Mouse (Mus musculus): ENCODE measurements at regions not wholly inside any gene's neighbourhood (a gene's known extent, or its start where the extent isn't known, plus 50 kb on each side); places are given as distances from the start of the nearest gene placed in this dataset.

DNA sequence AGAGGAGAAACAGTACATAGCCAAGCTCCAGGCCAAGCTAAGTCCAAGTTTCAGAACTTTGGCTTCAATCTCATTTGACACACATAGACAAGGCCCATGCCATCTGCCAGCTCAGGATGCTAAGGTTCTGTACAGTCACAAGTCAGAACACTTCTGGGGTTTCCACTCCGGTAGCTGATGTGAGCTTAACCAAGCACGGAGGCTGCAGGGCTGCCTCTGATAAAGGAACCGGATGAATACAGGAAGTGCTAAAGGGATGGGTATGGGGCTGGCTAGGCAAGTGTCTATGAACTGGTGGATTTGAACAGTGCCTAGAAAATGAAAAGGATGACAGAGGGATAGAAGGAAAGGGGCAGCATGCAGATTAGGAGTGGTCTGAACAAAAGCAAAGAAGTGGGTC lies 75.4 kb upstream of the Vldlr start:
- no peak for DNase-seq

DNA sequence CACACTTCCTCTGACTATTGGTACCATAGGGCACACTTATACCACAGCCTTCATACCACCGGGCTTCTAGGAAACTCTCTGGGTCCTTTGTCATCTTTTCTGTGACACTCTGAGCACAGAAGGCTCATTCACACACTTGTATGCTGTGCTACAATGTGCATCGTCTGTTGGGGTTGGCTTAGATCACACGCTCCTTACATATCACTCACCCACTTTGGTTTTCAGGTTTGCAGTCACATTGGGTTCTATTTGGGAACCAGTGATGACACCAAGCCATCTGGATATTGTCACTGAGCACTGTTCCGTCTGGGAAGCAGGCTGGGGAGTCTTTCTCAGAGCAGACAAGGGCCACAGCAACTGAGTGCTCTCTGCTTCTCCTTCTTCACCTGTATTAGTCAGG lies 74.1 kb upstream of the Vldlr start:
- DNase-seq: no peak

DNA sequence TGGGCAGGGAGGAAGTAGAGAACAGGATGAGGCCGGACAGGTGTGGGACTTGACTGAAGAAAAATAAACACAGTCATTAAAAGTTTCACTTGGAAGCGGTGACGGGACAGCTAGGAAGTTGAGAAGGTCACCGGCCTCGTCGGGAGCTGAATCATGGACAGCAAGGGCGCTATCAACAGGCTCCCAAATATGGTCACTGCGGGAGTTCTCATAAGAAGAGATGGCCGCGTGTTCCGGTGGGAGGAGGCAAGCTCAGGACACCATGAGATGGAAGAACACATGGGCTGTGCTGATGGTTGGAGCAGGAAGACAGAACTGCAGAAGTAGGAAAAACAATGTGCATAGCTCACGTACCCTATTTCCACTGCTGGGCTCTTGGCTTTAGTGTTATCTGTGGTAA lies 68.9 kb upstream of the Vldlr start:
- peak; percentile 66 for DNase-seq

DNA sequence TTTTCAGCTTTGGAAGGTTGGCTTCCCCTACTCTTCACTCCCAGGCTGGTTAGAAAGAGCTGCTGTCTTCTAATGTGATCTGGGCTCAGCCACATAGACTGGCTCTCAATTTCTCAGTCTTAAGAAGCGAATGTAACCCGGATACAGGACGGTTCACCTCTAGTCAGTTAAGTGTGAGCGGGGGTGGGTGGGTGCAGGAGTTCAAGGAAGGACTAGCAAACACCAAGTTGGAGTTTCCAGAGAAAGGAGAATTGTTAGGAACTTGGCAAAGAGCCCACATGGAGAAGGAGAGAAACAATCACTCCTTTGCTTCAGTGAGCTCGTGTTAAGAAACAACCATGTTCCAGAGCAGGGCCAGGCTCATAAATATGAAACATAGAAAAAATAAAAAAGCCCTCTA lies 68.0 kb upstream of the Vldlr start:
- DNase-seq: no peak

DNA sequence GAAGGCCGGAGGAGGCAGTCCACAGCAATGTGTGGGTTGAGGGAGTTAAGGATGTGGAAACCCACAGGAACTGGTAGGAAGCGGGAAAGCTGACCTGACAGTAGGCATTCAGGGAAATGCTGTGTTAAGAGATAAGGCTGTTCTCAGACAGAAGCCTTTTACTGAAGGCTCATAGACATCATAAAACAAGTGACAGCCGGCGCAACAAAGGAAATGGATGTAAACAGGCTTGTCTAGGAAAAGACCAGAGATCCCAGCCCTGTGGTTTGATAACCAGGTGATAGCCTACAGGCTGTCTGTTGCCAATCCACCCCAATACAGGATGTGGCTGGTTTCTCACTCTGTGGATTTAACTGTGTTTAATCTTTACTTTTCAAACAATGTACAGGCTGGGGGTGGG lies 66.7 kb upstream of the Vldlr start:
- no peak for DNase-seq

DNA sequence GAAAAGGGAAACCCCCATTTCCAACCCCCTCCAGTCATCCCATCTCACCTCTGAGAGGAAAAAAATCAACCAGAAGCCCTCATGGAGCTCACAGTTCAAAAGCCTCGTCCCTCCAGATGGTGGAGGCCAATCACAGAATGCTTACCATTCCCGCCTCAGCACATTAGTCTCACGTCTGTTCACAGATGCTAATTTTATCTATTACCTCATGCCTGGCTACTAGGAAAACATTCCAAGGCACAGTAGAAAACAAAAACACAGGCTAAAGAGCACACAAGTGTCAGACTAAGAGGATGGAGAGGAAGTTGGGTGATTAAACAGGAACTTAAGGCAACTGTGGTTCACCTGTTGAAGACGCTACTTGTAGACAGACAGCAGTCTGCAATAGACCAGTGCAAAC lies 54.4 kb upstream of the Vldlr start:
- no peak for DNase-seq
